Mouse (Mus musculus): ENCODE data around the gene Magi1.

DNA sequence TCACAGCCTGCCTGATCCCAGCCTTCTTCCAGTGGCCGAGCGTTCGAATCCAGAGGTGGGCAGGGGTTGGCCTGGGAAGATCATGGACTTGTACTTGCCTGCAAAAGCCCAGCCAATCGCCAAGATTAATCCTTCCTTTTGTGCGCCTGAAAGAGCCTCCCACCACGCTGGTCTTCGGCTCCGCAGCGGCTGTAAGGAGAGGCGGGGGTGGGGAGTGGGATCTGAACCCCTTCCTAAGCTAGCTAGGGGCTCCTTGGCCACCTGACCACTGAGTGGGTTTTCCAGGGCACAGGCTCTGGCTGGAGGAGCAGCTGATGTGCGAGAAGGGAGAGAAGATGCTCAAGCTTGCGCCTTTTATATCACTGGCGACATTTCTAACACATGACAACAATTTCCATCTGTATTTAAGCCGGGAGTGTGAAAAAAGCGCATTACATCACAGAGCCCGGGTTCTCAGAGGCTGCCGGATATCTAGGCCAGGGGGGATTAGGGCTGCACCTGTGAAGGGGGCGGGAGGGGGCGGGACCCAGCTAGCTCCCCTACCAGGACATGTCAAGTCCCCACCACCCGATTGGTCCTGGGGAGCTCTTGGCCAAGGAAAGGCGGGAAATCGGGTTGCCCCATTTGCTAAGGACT, 370.4 kb downstream of the Magi1 start:
- TF ChIP-seq CTCF (IDR thresholded peaks at IDR 0.05; ENCODE audit: control insufficient read depth, insufficient read depth, low read length) (no peak), POLR2A (IDR thresholded peaks at IDR 0.05; ENCODE audit: borderline replicate concordance, control insufficient read depth, low read depth, low read length) (no peak)

Data from bone marrow, adult 2 months (tissue).